Mouse (Mus musculus): ENCODE measurements around the gene Smoc1. TPM values are rescaled to one million over a fixed set of nuclear protein-coding genes. Genes with fewer than 3 reads are reported as not detected.

Gene Smoc1
- total RNA-seq, 2 experiments from 2014 or later = 10.3 to 10.9 TPM

DNA sequence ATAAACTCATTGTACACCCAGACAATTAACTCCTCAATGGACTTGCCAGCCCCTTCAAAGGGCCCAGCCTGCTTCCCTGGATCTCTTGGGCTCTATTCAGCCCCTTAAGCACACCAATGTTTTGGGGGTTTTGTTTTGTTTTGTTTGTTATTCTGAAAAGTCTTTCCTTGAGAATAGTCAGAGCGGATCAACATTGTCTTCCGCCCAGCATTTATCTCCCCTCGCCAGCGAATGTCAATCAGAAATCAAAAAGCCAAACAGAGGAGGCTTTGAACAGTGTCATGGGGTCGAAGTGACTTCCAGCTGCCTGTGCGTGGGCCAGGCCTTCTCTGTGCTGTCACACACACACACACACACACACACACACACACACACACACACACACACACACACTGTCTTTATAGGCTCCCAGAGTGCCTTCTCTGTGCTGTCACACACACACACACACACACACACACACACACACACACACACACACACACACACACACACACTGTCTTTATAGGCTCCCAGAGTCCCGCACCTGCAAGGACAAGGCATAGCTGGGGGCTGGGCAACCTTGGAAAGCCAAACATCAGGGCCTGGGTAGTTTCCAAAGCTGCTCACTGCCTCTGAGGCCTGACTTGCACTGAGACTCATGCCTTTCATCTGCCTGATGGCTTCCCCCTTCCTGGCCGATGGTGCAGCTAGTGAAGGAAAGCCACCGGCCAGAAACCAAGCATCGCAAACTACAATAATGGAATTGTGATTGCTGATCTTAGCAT is 120.0 kb downstream of the Smoc1 start:
- DNase-seq (ENCODE audit: extremely low spot score in 1 of 2, low spot score in 2 of 2) = peak; percentile 23 to 42
- intact Hi-C loops (cut with DNase I) = no loop called here

DNA sequence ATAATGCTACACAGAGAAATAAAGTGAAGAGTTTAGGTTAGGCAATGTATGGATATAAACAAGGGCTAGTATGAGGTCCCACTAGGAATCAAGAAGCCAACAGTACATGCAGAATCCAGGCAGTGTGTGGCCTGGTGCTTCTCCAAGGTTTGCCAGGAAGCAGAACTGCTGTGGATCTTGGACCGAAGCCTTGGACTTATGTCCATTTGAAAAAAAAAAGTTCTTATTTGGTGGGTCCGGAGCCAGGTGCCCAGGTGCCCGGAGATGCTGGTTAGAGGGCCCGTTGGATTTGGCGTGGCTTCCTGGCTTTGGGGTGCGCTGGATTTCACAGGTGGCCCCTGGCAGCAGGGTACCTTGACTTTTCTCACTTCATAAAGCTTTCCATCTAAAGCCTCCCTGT is 121.3 kb downstream of the Smoc1 start:
- intact Hi-C loops (cut with DNase I) = no loop called here
- DNase-seq (ENCODE audit: extremely low spot score in 1 of 2, low spot score in 2 of 2) = no peak

- DNase-seq (ENCODE audit: extremely low spot score in 1 of 2, low spot score in 2 of 2) = no peak
- intact Hi-C loops (cut with DNase I) = no loop called here
These were observed 124.3 kb downstream of the Smoc1 start for GRCm38 (mm10) chr12:81150917-81151316.

- intact Hi-C loops (cut with DNase I) = no loop called here
- no peak for DNase-seq (ENCODE audit: extremely low spot score in 1 of 2, low spot score in 2 of 2)
These were observed 125.5 kb downstream of the Smoc1 start for GRCm38 (mm10) chr12:81152082-81152481.

DNA sequence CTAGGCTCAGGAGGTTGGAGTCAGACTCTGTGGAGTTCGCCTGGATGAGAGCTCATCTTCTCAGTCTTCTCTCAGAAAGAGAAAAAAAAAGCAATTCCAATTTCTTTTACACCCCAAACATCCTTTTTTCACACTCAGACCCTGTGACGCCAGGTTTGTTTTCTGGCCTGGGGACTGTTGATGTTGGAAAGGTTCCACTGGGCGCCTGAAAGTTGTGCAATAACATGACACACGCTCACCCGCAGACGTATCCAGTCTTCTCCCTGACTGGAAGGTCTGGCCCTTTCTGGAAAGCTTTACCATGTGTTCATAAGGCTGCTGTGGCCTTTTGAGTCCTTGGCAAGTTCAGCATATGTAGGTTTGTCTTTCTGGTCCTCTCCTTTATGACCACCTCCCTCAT is 129.1 kb downstream of the Smoc1 start:
- no peak for DNase-seq (ENCODE audit: extremely low spot score in 1 of 2, low spot score in 2 of 2)
- intact Hi-C loops (cut with DNase I) = no loop called here

GRCm38 (mm10) chr12:81156841-81157240 is 130.2 kb downstream of the Smoc1 start:
- intact Hi-C loops (cut with DNase I) = no loop called here
- no peak for DNase-seq (ENCODE audit: extremely low spot score in 1 of 2, low spot score in 2 of 2)

DNA sequence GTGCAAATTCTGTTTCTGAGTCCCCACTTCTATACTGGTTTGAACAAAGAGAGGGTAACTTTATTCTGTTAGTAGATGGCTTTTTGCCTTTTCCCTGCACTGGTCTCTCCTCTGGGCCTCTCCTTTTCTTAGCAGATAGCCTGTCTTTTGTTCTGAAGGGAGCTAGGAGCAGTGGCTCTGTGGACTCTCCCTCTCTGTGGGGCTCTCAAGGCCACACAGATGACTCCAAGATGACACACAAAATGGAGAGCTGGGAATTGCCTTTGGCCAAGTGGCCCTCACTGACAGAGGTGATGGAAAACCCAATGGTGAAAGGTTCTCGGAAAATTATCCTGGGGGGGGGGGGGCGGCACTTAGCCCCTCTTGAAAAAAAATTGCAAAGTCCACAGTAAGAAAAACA is 133.3 kb downstream of the Smoc1 start:
- no peak for DNase-seq (ENCODE audit: extremely low spot score in 1 of 2, low spot score in 2 of 2)
- intact Hi-C loops (cut with DNase I) = no loop called here

DNA sequence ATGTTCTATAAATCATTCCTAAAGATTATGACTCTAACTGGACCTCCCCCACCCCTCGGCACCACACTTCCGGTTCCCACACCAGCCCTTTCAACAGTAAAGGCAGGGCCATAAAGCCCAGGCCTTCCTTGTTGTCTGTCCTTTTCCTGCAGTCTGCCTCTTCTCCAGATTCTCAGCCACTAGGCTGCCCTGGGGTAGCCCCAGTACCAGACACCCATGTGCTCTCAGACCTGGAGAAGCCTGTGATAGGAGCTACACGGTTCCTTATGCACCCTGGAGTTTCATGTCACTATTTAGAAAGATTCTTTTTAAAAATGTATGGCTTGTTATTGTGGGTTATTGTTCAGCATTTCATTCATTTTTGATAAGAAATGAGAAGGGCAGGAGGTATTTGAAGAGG is 133.8 kb downstream of the Smoc1 start:
- intact Hi-C loops (cut with DNase I) = no loop called here
- no peak for DNase-seq (ENCODE audit: extremely low spot score in 1 of 2, low spot score in 2 of 2)

DNA sequence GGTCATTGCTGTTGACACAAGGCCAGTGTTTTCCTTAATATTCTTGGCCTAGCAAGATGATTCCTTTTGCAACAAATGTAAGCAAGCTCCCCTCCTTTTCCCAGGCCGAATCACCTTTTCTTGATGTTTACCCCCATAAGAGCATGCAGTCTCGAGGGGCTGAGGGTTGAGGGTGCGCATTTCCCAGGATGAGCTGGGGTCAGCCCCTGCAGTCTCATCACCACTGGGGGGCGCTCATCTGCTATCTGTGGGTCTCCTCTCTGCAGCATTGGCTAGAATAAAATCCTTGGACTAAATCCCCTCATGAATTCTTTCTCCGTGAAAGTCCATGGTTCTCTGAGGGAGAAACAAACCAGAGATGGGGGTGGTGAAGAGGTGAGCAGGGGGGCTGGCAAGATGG is 134.2 kb downstream of the Smoc1 start:
- intact Hi-C loops (cut with DNase I) = no loop called here
- DNase-seq (ENCODE audit: extremely low spot score in 1 of 2, low spot score in 2 of 2) = peak; percentile 8 to 54

DNA sequence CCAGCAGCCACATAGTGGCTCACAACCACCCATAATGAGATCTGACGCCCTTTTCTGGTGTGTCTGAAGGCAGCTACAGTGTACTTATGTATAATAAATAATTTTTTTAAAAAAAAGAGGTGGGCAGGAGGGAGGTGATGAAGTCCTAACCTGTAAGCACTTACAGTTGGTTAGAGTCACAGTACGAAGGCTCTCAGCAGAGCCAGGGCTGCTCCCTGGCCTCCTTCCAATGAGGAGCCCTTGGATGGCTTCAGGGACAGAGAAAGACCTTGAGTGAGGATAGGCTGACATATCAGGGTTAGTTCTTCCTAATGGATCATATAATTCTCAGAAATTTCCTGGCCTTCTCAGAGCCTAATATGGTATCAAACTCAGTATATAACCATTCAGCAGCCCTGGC is 134.7 kb downstream of the Smoc1 start:
- DNase-seq (ENCODE audit: extremely low spot score in 1 of 2, low spot score in 2 of 2) = no peak
- intact Hi-C loops (cut with DNase I) = no loop called here

GRCm38 (mm10) chr12:81163131-81163530 is 136.5 kb downstream of the Smoc1 start:
- intact Hi-C loops (cut with DNase I) = no loop called here
- DNase-seq (ENCODE audit: extremely low spot score in 1 of 2, low spot score in 2 of 2) = no peak

DNA sequence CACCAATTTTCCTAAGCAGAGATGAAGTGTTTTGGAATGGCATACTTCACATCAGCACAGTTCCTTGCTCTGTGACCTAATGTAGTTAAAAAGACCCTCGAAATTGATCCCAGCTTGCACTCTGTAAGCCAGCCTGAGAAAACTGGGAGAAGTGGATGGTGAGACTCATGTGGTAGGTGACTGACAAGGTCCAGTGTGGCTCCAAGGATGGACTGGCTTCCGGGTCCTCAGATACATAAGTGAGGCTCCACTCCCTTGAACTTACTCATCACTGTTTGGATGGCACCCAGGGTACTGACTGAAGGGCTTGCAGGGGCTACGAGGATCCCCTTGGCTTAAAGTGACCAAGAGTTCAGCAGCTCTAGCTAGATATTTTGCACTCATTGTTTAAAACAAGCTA is 137.0 kb downstream of the Smoc1 start:
- no peak for DNase-seq (ENCODE audit: extremely low spot score in 1 of 2, low spot score in 2 of 2)
- intact Hi-C loops (cut with DNase I) = no loop called here

- intact Hi-C loops (cut with DNase I) = no loop called here
- DNase-seq (ENCODE audit: extremely low spot score in 1 of 2, low spot score in 2 of 2) = no peak
These were observed 139.5 kb downstream of the Smoc1 start for GRCm38 (mm10) chr12:81166092-81166491.

DNA sequence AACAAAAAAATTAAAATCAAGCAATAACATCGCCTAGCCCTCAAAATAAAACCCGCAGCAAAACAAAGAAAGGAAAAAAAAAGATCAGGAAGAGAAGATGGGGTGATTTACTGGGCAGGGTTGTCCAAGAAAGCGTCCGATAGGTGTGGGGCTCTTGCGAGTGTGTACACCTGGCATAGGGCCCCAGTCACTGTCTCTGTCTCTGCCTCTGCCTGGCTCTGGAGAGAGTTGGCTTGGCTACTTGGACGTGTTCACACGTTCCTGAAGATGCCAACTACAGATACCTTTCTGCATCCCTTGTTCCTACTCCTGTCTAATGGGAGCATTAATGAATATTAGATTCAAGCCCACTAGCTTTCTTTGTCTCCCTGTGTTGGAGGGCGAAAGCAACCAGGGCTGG is 140.0 kb downstream of the Smoc1 start:
- intact Hi-C loops (cut with DNase I) = no loop called here
- DNase-seq (ENCODE audit: extremely low spot score in 1 of 2, low spot score in 2 of 2) = no peak

DNA sequence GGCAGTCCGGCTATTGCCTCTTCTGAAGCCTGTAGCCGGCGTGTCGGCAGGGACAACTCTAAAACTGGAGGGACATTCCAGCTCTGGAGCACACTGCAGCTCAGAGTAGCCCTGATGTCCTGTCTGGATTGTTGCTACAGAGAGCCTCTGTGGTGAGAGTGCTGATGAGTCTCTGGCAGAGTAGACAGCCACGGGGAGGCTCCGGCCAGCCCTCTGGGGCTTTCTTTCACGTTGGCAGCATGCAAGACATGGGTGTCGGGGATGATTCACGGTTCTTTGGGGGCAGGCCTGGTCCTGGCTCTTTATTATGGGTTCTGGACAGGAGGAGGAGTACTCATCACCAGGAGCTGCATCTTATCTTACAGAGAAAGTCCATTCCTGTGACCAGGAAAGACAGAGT is 140.5 kb downstream of the Smoc1 start:
- intact Hi-C loops (cut with DNase I) = no loop called here

GRCm38 (mm10) chr12:81168031-81168430 is 141.4 kb downstream of the Smoc1 start:
- intact Hi-C loops (cut with DNase I) = no loop called here
- no peak for DNase-seq (ENCODE audit: extremely low spot score in 1 of 2, low spot score in 2 of 2)

More for the DNA sequence above, 140.5 kb downstream of the Smoc1 start:
- DNase-seq (ENCODE audit: extremely low spot score in 1 of 2, low spot score in 2 of 2) = no peak

- DNase-seq (ENCODE audit: extremely low spot score in 1 of 2, low spot score in 2 of 2) = no peak
- intact Hi-C loops (cut with DNase I) = no loop called here
These were observed 141.9 kb downstream of the Smoc1 start for GRCm38 (mm10) chr12:81168494-81168893.

GRCm38 (mm10) chr12:81170076-81170475 is 143.5 kb downstream of the Smoc1 start:
- no peak for DNase-seq (ENCODE audit: extremely low spot score in 1 of 2, low spot score in 2 of 2)
- intact Hi-C loops (cut with DNase I) = no loop called here

GRCm38 (mm10) chr12:81173011-81173410 is 146.4 kb downstream of the Smoc1 start:
- no peak for DNase-seq (ENCODE audit: extremely low spot score in 1 of 2, low spot score in 2 of 2)
- intact Hi-C loops (cut with DNase I) = no loop called here

DNA sequence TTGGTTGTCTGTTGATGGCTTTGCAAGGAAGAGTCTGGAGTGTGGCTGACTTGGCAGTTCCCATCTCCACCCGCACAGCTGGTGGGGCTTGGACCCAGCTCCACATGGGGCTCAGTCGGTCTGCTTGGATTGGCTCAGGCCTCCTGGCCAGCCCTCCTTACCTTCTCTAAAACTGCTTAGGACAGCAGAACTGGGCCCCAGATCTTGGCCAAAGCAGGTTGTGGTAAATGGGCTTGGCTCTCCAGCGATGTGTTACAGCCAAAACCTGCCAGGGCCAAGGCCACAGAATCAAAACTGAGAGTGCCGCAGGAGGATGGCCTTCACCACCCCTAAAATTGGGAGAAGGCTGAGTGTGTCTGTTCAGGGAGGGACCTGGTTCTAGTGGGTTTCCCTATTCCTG is 147.3 kb downstream of the Smoc1 start:
- intact Hi-C loops (cut with DNase I) = no loop called here
- DNase-seq (ENCODE audit: extremely low spot score in 1 of 2, low spot score in 2 of 2) = no peak

DNA sequence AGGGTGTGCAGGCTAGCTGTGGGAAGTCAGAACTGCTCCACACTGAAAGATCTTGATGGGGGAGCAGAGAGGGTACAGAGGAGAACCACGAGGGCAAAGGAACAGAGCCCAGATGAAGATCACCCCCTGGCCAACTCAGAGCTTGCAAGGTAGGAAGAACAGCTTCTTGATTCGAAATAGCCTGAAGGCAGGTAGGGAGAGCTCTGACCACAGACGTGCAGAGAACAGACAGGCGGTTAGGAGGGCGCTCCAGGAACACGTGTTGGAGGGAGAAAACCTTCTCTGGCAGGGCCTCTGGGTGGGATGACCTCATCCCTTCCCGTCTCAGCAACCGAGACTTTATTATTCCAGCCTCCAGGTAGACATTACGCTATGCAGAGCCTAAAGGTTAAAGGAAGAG is 148.6 kb downstream of the Smoc1 start:
- DNase-seq (ENCODE audit: extremely low spot score in 1 of 2, low spot score in 2 of 2) = no peak
- intact Hi-C loops (cut with DNase I) = no loop called here

All from left cerebral cortex, postnatal 10 days (tissue).